Mouse (Mus musculus): Measurements from ENCODE around the gene Dio3.

Gene Dio3

GRCm38 (mm10) chr12:110278853-110279252 lies at the start of gene Dio3:
Dio3 (plus strand) TSS chr12:110279068.
- DNase-seq (ENCODE audit: low read depth, low spot score), result no peak

- DNase-seq (ENCODE audit: low read depth, low spot score), result no peak
These were observed 48.6 kb upstream of the Dio3 start for GRCm38 (mm10) chr12:110230296-110230695.

GRCm38 (mm10) chr12:110230767-110231166 lies 48.1 kb upstream of the Dio3 start:
- DNase-seq (ENCODE audit: low read depth, low spot score), result no peak

GRCm38 (mm10) chr12:110231709-110232600 lies 46.9 kb upstream of the Dio3 start:
- DNase-seq (ENCODE audit: low read depth, low spot score), result no peak

GRCm38 (mm10) chr12:110235908-110236307 lies 43.0 kb upstream of the Dio3 start:
- no peak for DNase-seq (ENCODE audit: low read depth, low spot score)

- no peak for DNase-seq (ENCODE audit: low read depth, low spot score)
These were observed 41.8 kb upstream of the Dio3 start for GRCm38 (mm10) chr12:110237046-110237445.

GRCm38 (mm10) chr12:110239358-110239757 lies 39.5 kb upstream of the Dio3 start:
- no peak for DNase-seq (ENCODE audit: low read depth, low spot score)

- DNase-seq (ENCODE audit: low read depth, low spot score), result no peak
These were observed 34.3 kb upstream of the Dio3 start for GRCm38 (mm10) chr12:110244581-110244980.

- DNase-seq (ENCODE audit: low read depth, low spot score), result no peak
These were observed 33.4 kb upstream of the Dio3 start for GRCm38 (mm10) chr12:110245461-110245860.

- DNase-seq (ENCODE audit: low read depth, low spot score), result no peak
These were observed 26.7 kb upstream of the Dio3 start for GRCm38 (mm10) chr12:110252163-110252575.

- DNase-seq (ENCODE audit: low read depth, low spot score), result no peak
These were observed 23.1 kb upstream of the Dio3 start for GRCm38 (mm10) chr12:110255731-110256130.

- DNase-seq (ENCODE audit: low read depth, low spot score), result no peak
These were observed 22.2 kb upstream of the Dio3 start for GRCm38 (mm10) chr12:110256478-110257220.

GRCm38 (mm10) chr12:110268226-110268625 lies 10.6 kb upstream of the Dio3 start:
- no peak for DNase-seq (ENCODE audit: low read depth, low spot score)

GRCm38 (mm10) chr12:110269686-110270085 lies 9.2 kb upstream of the Dio3 start:
- DNase-seq (ENCODE audit: low read depth, low spot score), result no peak

- no peak for DNase-seq (ENCODE audit: low read depth, low spot score)
These were observed 2.8 kb upstream of the Dio3 start for GRCm38 (mm10) chr12:110276034-110276433.

- DNase-seq (ENCODE audit: low read depth, low spot score), result no peak
These were observed 1.5 kb upstream of the Dio3 start for GRCm38 (mm10) chr12:110277259-110277964.

GRCm38 (mm10) chr12:110277965-110278307 lies 932 bp upstream of the Dio3 start:
- no peak for DNase-seq (ENCODE audit: low read depth, low spot score)

- no peak for DNase-seq (ENCODE audit: low read depth, low spot score)
These were observed 1.5 kb downstream of the Dio3 start for GRCm38 (mm10) chr12:110280373-110280772.

GRCm38 (mm10) chr12:110283792-110284191 lies 4.9 kb downstream of the Dio3 start:
- DNase-seq (ENCODE audit: low read depth, low spot score), result no peak

GRCm38 (mm10) chr12:110292816-110293215 lies 13.9 kb downstream of the Dio3 start:
- DNase-seq (ENCODE audit: low read depth, low spot score), result no peak

GRCm38 (mm10) chr12:110294891-110295290 lies 16.0 kb downstream of the Dio3 start:
- no peak for DNase-seq (ENCODE audit: low read depth, low spot score)

GRCm38 (mm10) chr12:110298653-110299052 lies 19.8 kb downstream of the Dio3 start:
- peak; percentile 56 for DNase-seq (ENCODE audit: low read depth, low spot score)
